Mouse (Mus musculus) liver, embryonic 11.5 days (tissue): ENCODE measurements around the gene Nxpe4. TPM values are rescaled to one million over a fixed set of nuclear protein-coding genes. Genes with fewer than 3 reads are reported as not detected.
"Not testable (repeated sequence)": the region's sequence is repeated elsewhere in the genome, so short reads cannot be mapped to it uniquely, and the experiment has no call there.

Source experiments
- ATAC-seq: fragments of 200-750 bp; cut with Nextera tagmentation; replicated peaks from 2 replicates; pipeline ENCODE4 v1.8.0; 2017; ENCODE audit warnings: moderate number of reproducible peaks, mild to moderate bottlenecking, moderate TSS enrichment, moderate library complexity; ENCODE audit not compliant: low FRiP score
- DNase-seq: peaks from one replicate; pipeline ENCODE4 v3.0.0-alpha.2; 2017; ENCODE audit warnings: low spot score
- H3K27ac ChIP-seq: fragments of 300-500 bp; sonication (generic); 2 replicates; pipeline ENCODE4 v1.5.1; 2014; ENCODE audit warnings: mild to moderate bottlenecking, low read depth, low read length, control low read depth
- H3K27me3 ChIP-seq: fragments of 300-500 bp; sonication (generic); replicated peaks from 2 replicates; pipeline ENCODE4 v1.6.1; 2014; ENCODE audit warnings: low read length, mixed read lengths; ENCODE audit not compliant: control insufficient read depth, insufficient read depth
- H3K36me3 ChIP-seq: fragments of 300-500 bp; sonication (generic); 2 replicates; pipeline ENCODE4 v1.6.1; 2014; ENCODE audit warnings: mild to moderate bottlenecking, low read length, moderate library complexity, mixed read lengths; ENCODE audit not compliant: control insufficient read depth, insufficient read depth
- H3K4me1 ChIP-seq: fragments of 300-500 bp; sonication (generic); replicated peaks from 2 replicates; pipeline ENCODE4 v1.6.1; 2014; ENCODE audit warnings: low read length, mixed read lengths; ENCODE audit not compliant: control insufficient read depth, insufficient read depth
- H3K4me2 ChIP-seq: fragments of 300-500 bp; sonication (generic); 2 replicates; pipeline ENCODE4 v1.6.1; 2014; ENCODE audit warnings: mild to moderate bottlenecking, control low read depth, moderate library complexity
- H3K4me3 ChIP-seq: fragments of 300-500 bp; sonication (generic); 2 replicates; pipeline ENCODE4 v1.5.1; 2014; ENCODE audit warnings: low read depth, low read length, control low read depth
- H3K9ac ChIP-seq: fragments of 300-500 bp; sonication (generic); 2 replicates; pipeline ENCODE4 v1.6.1; 2014; ENCODE audit warnings: low read depth, low read length, control low read depth
- H3K9me3 ChIP-seq: fragments of 300-500 bp; sonication (generic); 2 replicates; pipeline ENCODE4 v1.6.1; 2016; ENCODE audit warnings: low read length, inconsistent platforms, mixed read lengths; ENCODE audit not compliant: control insufficient read depth
- WGBS: fragments of 180-500 bp; shearing (Covaris S2); extraction: QIAGEN DNeasy Blood & Tissue Kit; methylation state at CpG from one replicate; pipeline ENCODE4 v1.1.7; 2014; 5-methylcytosine and 5-hydroxymethylcytosine counted together
- polyA plus RNA-seq: library from polyadenylated mRNA; unstranded; fragments of >200 nt; fragmentation: Nextera tagmentation; extraction: Ambion mirVana; gene quantifications from 2 replicates; pipeline ENCODE4 v1.2.1, GENCODE M21; 2014

The Nxpe4 gene
- polyA plus RNA-seq, 1 experiment from 2014 or later, result 10.0 TPM

DNA sequence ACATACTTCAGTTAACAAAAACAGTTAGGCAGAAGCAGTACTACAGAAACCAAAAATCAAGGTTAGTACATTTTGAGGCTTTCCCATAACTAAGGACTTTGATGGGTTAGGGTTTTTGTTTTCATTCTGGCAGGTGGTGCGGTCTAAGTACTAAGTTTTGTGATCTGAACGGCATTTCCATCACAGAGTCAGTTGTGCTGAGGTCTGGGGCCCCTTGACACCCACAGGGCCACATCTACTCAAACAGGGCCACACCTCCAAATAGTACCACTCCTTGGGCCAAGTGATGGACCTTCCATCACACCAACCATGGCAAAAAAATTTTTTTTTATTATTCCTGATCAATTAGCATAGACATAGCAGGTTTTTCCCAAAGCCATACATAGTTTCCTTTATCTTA is 251.8 kb downstream of the Nxpe4 start:
- 73% methylated on average over 2 of the region's 2 CpGs for WGBS
- Histone ChIP-seq H3K27ac (no peak overlapping the region), H3K4me2 (no peak overlapping the region), H3K9ac (no peak overlapping the region), H3K27me3 (no peaks in the 10 kb centered on the region), H3K36me3 (no peaks in the 10 kb centered on the region), H3K4me1 (no peaks in the 10 kb centered on the region), H3K4me3 (no peak overlapping the region), H3K9me3 (no peaks in the 10 kb centered on the region)
- ATAC-seq (no peak), DNase-seq (no peak)

GRCm38 (mm10) chr9:48417366-48417765 is 255.5 kb downstream of the Nxpe4 start:
- DNase-seq, result not testable (repeated sequence)

GRCm38 (mm10) chr9:48417994-48418393 is 256.2 kb downstream of the Nxpe4 start:
- no peak overlapping the region for H3K4me2 ChIP-seq
- H3K9ac ChIP-seq, result no peak overlapping the region
- WGBS, result 72% methylated on average over 3 of the region's 3 CpGs
- no peaks in the 10 kb centered on the region for H3K36me3 ChIP-seq
- H3K27me3 ChIP-seq, result no peaks in the 10 kb centered on the region
- DNase-seq (no peak), ATAC-seq (no peak)
- H3K4me1 ChIP-seq, result no peaks in the 10 kb centered on the region
- no peak overlapping the region for H3K27ac ChIP-seq
- H3K9me3 ChIP-seq, result no peaks in the 10 kb centered on the region
- no peak overlapping the region for H3K4me3 ChIP-seq

More at GRCm38 (mm10) chr9:48417366-48417765, 255.5 kb downstream of the Nxpe4 start:
- not testable (repeated sequence) for H3K4me1 ChIP-seq, H3K9me3 ChIP-seq, H3K9ac ChIP-seq, H3K27me3 ChIP-seq, ATAC-seq, H3K4me3 ChIP-seq, H3K27ac ChIP-seq, H3K4me2 ChIP-seq, H3K36me3 ChIP-seq
- 86% methylated on average over 8 of the region's 8 CpGs for WGBS

GRCm38 (mm10) chr9:48418397-48418796 is 256.6 kb downstream of the Nxpe4 start:
- H3K27me3 ChIP-seq, result no peaks in the 10 kb centered on the region
- H3K27ac ChIP-seq, result no peak overlapping the region
- H3K4me1 ChIP-seq, result no peaks in the 10 kb centered on the region
- DNase-seq, result no peak
- no peaks in the 10 kb centered on the region for H3K9me3 ChIP-seq
- ATAC-seq, result no peak
- 79% methylated on average over 2 of the region's 2 CpGs for WGBS
- H3K4me3 ChIP-seq, result no peak overlapping the region
- H3K9ac ChIP-seq, result no peak overlapping the region
- H3K4me2 ChIP-seq, result no peak overlapping the region
- no peaks in the 10 kb centered on the region for H3K36me3 ChIP-seq

GRCm38 (mm10) chr9:48418829-48419228 is 257.0 kb downstream of the Nxpe4 start:
- H3K27me3 ChIP-seq, result no peaks in the 10 kb centered on the region
- DNase-seq, result no peak
- 61% methylated on average over 8 of the region's 8 CpGs for WGBS
- H3K9me3 ChIP-seq, result no peaks in the 10 kb centered on the region
- no peak overlapping the region for H3K4me3 ChIP-seq
- no peak overlapping the region for H3K9ac ChIP-seq
- no peak for ATAC-seq
- no peaks in the 10 kb centered on the region for H3K36me3 ChIP-seq
- no peak overlapping the region for H3K4me2 ChIP-seq
- H3K27ac ChIP-seq, result no peak overlapping the region
- H3K4me1 ChIP-seq, result no peaks in the 10 kb centered on the region

DNA sequence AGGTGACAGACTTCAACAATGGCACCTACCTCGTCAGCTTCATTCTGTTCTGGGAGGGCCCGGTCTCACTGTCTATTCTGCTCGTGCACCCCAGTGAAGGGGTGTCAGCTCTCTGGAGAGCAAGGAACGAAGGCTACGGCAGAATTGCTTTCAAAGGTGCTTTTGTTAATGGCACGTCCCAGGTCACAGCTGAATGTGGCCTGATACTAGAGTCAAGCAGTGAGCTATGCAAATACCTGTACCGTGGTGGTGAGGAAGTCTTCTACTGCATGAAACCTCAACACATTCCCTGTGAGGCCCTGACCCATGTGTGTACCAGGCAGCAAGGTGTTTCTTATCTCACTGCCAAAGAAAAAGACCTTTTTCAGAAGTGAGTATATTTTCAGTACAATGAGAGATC is 258.6 kb downstream of the Nxpe4 start:
- WGBS, result 81% methylated on average over 7 of the region's 7 CpGs
- ATAC-seq, result no peak
- Histone ChIP-seq H3K4me2 (no peak overlapping the region), H3K27me3 (no peaks in the 10 kb centered on the region), H3K9ac (no peak overlapping the region), H3K4me1 (no peaks in the 10 kb centered on the region), H3K36me3 (no peaks in the 10 kb centered on the region), H3K9me3 (no peaks in the 10 kb centered on the region), H3K4me3 (no peak overlapping the region), H3K27ac (no peak overlapping the region)
- DNase-seq, result no peak

DNA sequence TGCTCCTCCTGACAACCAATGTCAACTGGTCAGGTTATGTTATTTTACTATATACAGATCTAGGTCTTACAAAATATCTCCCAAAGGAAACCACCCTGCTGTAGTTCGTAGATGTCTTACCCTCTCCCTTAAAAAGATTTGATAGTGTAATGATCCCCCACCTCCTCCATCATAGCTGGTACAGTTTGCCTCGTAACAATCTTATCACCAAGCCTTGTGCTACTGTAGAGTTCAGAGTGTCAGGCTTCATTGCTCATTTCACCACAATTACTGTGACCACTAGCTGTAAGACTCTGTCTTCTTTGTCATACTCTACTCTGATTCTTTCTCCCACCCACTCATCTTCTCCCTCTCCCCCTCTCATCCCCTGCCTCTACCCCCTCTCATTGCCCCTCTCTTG is 259.2 kb downstream of the Nxpe4 start:
- DNase-seq, result no peak
- Histone ChIP-seq H3K36me3 (no peaks in the 10 kb centered on the region), H3K9me3 (no peaks in the 10 kb centered on the region), H3K27ac (no peak overlapping the region), H3K9ac (no peak overlapping the region), H3K4me1 (no peaks in the 10 kb centered on the region), H3K27me3 (no peaks in the 10 kb centered on the region), H3K4me3 (no peak overlapping the region), H3K4me2 (no peak overlapping the region)
- WGBS, result 60% methylated on average over 2 of the region's 2 CpGs
- ATAC-seq, result no peak

DNA sequence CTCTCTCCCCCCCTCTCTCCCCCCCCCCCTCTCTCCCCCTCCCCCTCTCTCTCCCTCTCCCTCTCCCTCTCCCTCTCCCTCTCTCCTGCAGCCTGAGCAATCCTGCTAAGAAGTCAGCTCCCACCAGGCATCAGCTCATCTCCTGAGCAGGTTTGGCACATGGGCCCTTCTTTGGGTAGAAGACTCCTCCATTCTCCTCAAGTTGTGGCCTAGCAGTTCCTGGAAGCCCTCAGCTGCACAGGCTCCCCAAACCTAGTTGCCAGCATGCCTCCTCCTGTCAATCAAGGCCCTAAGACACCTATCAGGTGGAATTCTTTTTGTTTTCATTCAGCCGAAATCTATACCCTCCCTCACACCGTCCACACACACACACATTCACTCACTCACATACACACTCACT is 259.7 kb downstream of the Nxpe4 start:
- ATAC-seq, result no peak
- WGBS, result 73% methylated on average over 2 of the region's 2 CpGs
- H3K4me1 ChIP-seq, result no peaks in the 10 kb centered on the region

GRCm38 (mm10) chr9:48422382-48422781 is 260.6 kb downstream of the Nxpe4 start:
- H3K36me3 ChIP-seq, result no peaks in the 10 kb centered on the region
- H3K9me3 ChIP-seq, result no peaks in the 10 kb centered on the region
- no peaks in the 10 kb centered on the region for H3K27me3 ChIP-seq
- no peak overlapping the region for H3K4me2 ChIP-seq
- H3K4me1 ChIP-seq, result no peaks in the 10 kb centered on the region
- ATAC-seq (no peak), DNase-seq (no peak)
- H3K9ac ChIP-seq, result no peak overlapping the region
- 70% methylated on average over 8 of the region's 8 CpGs for WGBS
- H3K4me3 ChIP-seq, result no peak overlapping the region
- H3K27ac ChIP-seq, result no peak overlapping the region

More for the DNA sequence above, 259.7 kb downstream of the Nxpe4 start:
- no peak overlapping the region for H3K4me3 ChIP-seq
- no peak overlapping the region for H3K9ac ChIP-seq
- no peaks in the 10 kb centered on the region for H3K36me3 ChIP-seq
- H3K27me3 ChIP-seq, result no peaks in the 10 kb centered on the region
- H3K27ac ChIP-seq, result no peak overlapping the region
- no peaks in the 10 kb centered on the region for H3K9me3 ChIP-seq
- DNase-seq, result no peak
- no peak overlapping the region for H3K4me2 ChIP-seq
